9 mouse cellular contexts compared by ENCODE assay signal in genomic region chr9:16502673-16503343, GRCm38 (mm10). TPM values are rescaled to one million over a fixed set of nuclear protein-coding genes. Genes with fewer than 3 reads are reported as not detected.
DNase-seq lines count a peak whose midpoint lies in the region; ATAC-seq lines count a peak whose summit lies in the region.
"Had no signal": no experiment of that assay in that cellular context is flagged by ENCODE, and none has a peak within 500 bp of the region (broad histone marks: within the 10 kb centered on the region; RNA-seq: fewer than 3 reads in every experiment).

No protein-coding gene starts in this region.

- H3K27ac ChIP-seq in forebrain, embryonic 13.5 days: peak overlapping the region; percentile 91; the same call in 1 of the 2 replicates

- H3K9me3 ChIP-seq in forebrain, embryonic 13.5 days (replicated peaks): no peaks in the 10 kb centered on the region

- H3K27me3 ChIP-seq in forebrain, embryonic 13.5 days: peaks cover 5% of the 10 kb centered on the region

- H3K4me3 ChIP-seq in forebrain, embryonic 13.5 days: peak overlapping the region; percentile 63
- H3K4me3 ChIP-seq: myocyte had no signal

- peaks cover 21% of the 10 kb centered on the region for H3K4me1 ChIP-seq in forebrain, embryonic 13.5 days

- 10% methylated on average over 13 of the region's 13 CpGs for WGBS in forebrain, embryonic 13.5 days

- peak overlapping the region; percentile 77 for H3K4me2 ChIP-seq in forebrain, embryonic 13.5 days

- intact Hi-C loops in gastrocnemius, postnatal 14 days (cut with DNase I; ENCODE audit: low total_unique reads): no loop called here
- intact Hi-C loops in left cerebral cortex, postnatal 4 days (cut with DNase I): loop anchor here (5.0 to 10.0 kb wide), 2 partner anchors 568 to 1729 kb away; no protein-coding TSS in a partner anchor

- no peaks in the 10 kb centered on the region for H3K36me3 ChIP-seq in forebrain, embryonic 13.5 days (ENCODE audit: poor library complexity, severe bottlenecking)

- ATAC-seq in forebrain, embryonic 13.5 days: no peak
- no peak for ATAC-seq in monocyte, adult 5-6 weeks (replicated peaks; ENCODE audit: insufficient number of reproducible peaks, low FRiP score, low TSS enrichment, poor library complexity, severe bottlenecking)

- DNase-seq in gastrocnemius, postnatal 10 days: peak; percentile 8
- DNase-seq in gastrocnemius, postnatal 14 days: no peak
- DNase-seq in ES-CJ7 (ENCODE audit: low read depth, low spot score): peak; percentile 14
- peak; percentile 38 for DNase-seq in left cerebral cortex, postnatal 4 days
- peak; percentile 68 to 69 for DNase-seq in right cerebral cortex, adult 2 months (ENCODE audit: low spot score in 2 of 2)
- no peak for DNase-seq in thymus, postnatal 36 days

- peak overlapping the region; percentile 79 for H3K9ac ChIP-seq in forebrain, embryonic 13.5 days

RNA-seq across cellular contexts. Expression of gene Fat3, which starts 1.7 kb away (rescaled TPM):
- total RNA-seq in gastrocnemius, postnatal 10 days (2021): 1 to 10 TPM; 2.5 to 4.5 TPM
- 1 to 10 TPM; 1.6 to 1.7 TPM for total RNA-seq in gastrocnemius, postnatal 14 days (2021)
- polyA plus RNA-seq in forebrain, embryonic 13.5 days (2015; fragmentation: Nextera tagmentation; extraction: Ambion mirVana): 10.3 and 13.0 TPM in 2 replicates
- total RNA-seq in left cerebral cortex, postnatal 4 days (2021): 10 to 100 TPM; 70.5 to 72.7 TPM
- total RNA-seq in monocyte, adult 5-6 weeks (2017): 0.10 TPM in 1 of 3 replicates, not detected in the others
- polyA plus RNA-seq: myocyte had no signal

Comparison
In these comparisons a context has a peak if more than half of its experiments do, and no peak if none do; other contexts are left out.
1. DNase-seq: peak in gastrocnemius, postnatal 10 days (single experiment), ES-CJ7 (single experiment), left cerebral cortex, postnatal 4 days (single experiment) and right cerebral cortex, adult 2 months (2 of 2); none in gastrocnemius, postnatal 14 days (single experiment) and thymus, postnatal 36 days (0 of 2).
2. RNA of gene Fat3, which starts 1.7 kb away (total RNA-seq): 70.5 to 72.7 TPM in left cerebral cortex, postnatal 4 days; 2.5 to 4.5 TPM in gastrocnemius, postnatal 10 days, 1.6 to 1.7 TPM in gastrocnemius, postnatal 14 days and 0.10 TPM in monocyte, adult 5-6 weeks; every median in the first group is over 10 times any median in the second.